Mouse (Mus musculus) left cerebral cortex, adult 9 months (tissue): ENCODE results near the gene Gpr89.

ENCODE experiments used
- DNase-seq, 2 experiments: peaks; one replicate each; pipeline ENCODE4 v3.0.0; 2022; ENCODE audit warnings: low spot score in 2 of 2

The Gpr89 gene

GRCm38 (mm10) chr3:96823701-96824100 is 81.4 kb downstream of the Gpr89 start:
- no peak for DNase-seq

GRCm38 (mm10) chr3:96821581-96821980 is 83.6 kb downstream of the Gpr89 start:
- DNase-seq = no peak

- no peak for DNase-seq
These were observed 84.8 kb downstream of the Gpr89 start for GRCm38 (mm10) chr3:96820116-96820915.
